Mouse (Mus musculus) stomach, embryonic 15.5 days (tissue): ENCODE results near the gene Cldn7. TPM values are rescaled to one million over a fixed set of nuclear protein-coding genes. Genes with fewer than 3 reads are reported as not detected.

Experiments
- microRNA counts: library from miRNA; unstranded; fragments of <30 nt; microRNA quantifications from one replicate; lab custom pipeline; 2016
- microRNA-seq: library from miRNA; unstranded; fragments of <30 nt; microRNA quantifications from one replicate; pipeline ENCODE4, GENCODE M21; 2016
- polyA plus RNA-seq: library from polyadenylated mRNA; unstranded; fragments of >200 nt; fragmentation: Nextera tagmentation; extraction: Ambion mirVana; gene quantifications from 2 replicates; pipeline ENCODE4 v1.2.1, GENCODE M21; 2015

Gene Cldn7
- polyA plus RNA-seq, 1 experiment from 2014 or later, result 438 TPM

MicroRNAs encoded within 50 kb of the gene (microRNA counts, 519-probe panel; counts per million panel counts)
- microRNA mmu-miR-324-3p (lab: Ali Mortazavi, UCI) (not detected), microRNA mmu-miR-324-5p (lab: Ali Mortazavi, UCI) (2,516 counts per million, percentile 57 among the panel's probes with 10 or more counts)

Small RNA genes within 50 kb of the gene (microRNA-seq; reads per million reads assigned to microRNA genes)
- gene Gm44349, result not detected
- 2,533 reads per million, percentile 84 among the genes with 10 or more reads in this experiment for gene Mir324

Other genes with a start within 250 kb of the Cldn7 start
- gene Polr2a, start 206.1 kb upstream of the Cldn7 start, polyA plus RNA-seq, result 21.0 and 25.8 TPM in 2 replicates
- gene Slc35g3, start 202.8 kb upstream of the Cldn7 start, polyA plus RNA-seq, result 0.12 TPM in 1 of 2 replicates, not detected in the other
- 2.7 and 3.0 TPM in 2 replicates for gene Zbtb4, start 198.9 kb upstream of the Cldn7 start, polyA plus RNA-seq
- gene Chrnb1, start 168.8 kb upstream of the Cldn7 start, polyA plus RNA-seq, result 5.1 and 6.0 TPM in 2 replicates
- 2.2 and 2.4 TPM in 2 replicates for gene Fgf11, start 162.9 kb upstream of the Cldn7 start, polyA plus RNA-seq
- 19.9 and 20.4 TPM in 2 replicates for gene Tmem102, start 159.2 kb upstream of the Cldn7 start, polyA plus RNA-seq
- not detected in 2 replicates for gene Gm39566, start 149.5 kb upstream of the Cldn7 start, polyA plus RNA-seq
- not detected in 2 replicates for gene Spem2, start 146.3 kb upstream of the Cldn7 start, polyA plus RNA-seq
- gene Spem1, start 142.6 kb upstream of the Cldn7 start, polyA plus RNA-seq, result not detected in 2 replicates
- gene Nlgn2, start 127.0 kb upstream of the Cldn7 start, polyA plus RNA-seq, result 6.3 and 7.4 TPM in 2 replicates
- gene Tmem256, start 126.3 kb upstream of the Cldn7 start, polyA plus RNA-seq, result 400 and 416 TPM in 2 replicates
- 80.8 and 81.3 TPM in 2 replicates for gene Plscr3, start 118.4 kb upstream of the Cldn7 start, polyA plus RNA-seq
- 12.9 and 15.4 TPM in 2 replicates for gene Tnk1, start 106.0 kb upstream of the Cldn7 start, polyA plus RNA-seq
- not detected in 2 replicates for gene Tmem95, start 86.8 kb upstream of the Cldn7 start, polyA plus RNA-seq
- 7.8 and 9.2 TPM in 2 replicates for gene Kctd11, start 83.4 kb upstream of the Cldn7 start, polyA plus RNA-seq
- 5.0 and 6.1 TPM in 2 replicates for gene Acap1, start 69.2 kb upstream of the Cldn7 start, polyA plus RNA-seq
- 7.5 and 10.4 TPM in 2 replicates for gene 2810408A11Rik, start 63.8 kb upstream of the Cldn7 start, polyA plus RNA-seq
- 7.2 and 8.0 TPM in 2 replicates for gene Neurl4, start 63.7 kb upstream of the Cldn7 start, polyA plus RNA-seq
- gene Gps2, start 50.9 kb upstream of the Cldn7 start, polyA plus RNA-seq, result 66.2 and 69.1 TPM in 2 replicates
- gene Eif5a, start 42.8 kb upstream of the Cldn7 start, polyA plus RNA-seq, result 1,591 and 1,597 TPM in 2 replicates
- 2.9 and 3.3 TPM in 2 replicates for gene Ybx2, start 29.0 kb upstream of the Cldn7 start, polyA plus RNA-seq
- 26.3 and 28.9 TPM in 2 replicates for gene Slc2a4, start 16.6 kb upstream of the Cldn7 start, polyA plus RNA-seq
- 23.0 and 23.2 TPM in 2 replicates for gene Ctdnep1, start 16.4 kb downstream of the Cldn7 start, polyA plus RNA-seq
- gene Elp5, start 17.7 kb downstream of the Cldn7 start, polyA plus RNA-seq, result 92.9 and 99.4 TPM in 2 replicates
- 459 and 473 TPM in 2 replicates for gene Gabarap, start 26.4 kb downstream of the Cldn7 start, polyA plus RNA-seq
- gene Phf23, start 31.0 kb downstream of the Cldn7 start, polyA plus RNA-seq, result 59.4 and 61.8 TPM in 2 replicates
- gene Dvl2, start 35.8 kb downstream of the Cldn7 start, polyA plus RNA-seq, result 31.9 and 33.9 TPM in 2 replicates
- gene Acadvl, start 50.6 kb downstream of the Cldn7 start, polyA plus RNA-seq, result 84.8 and 95.4 TPM in 2 replicates
- 8.2 and 9.7 TPM in 2 replicates for gene Dlg4, start 52.2 kb downstream of the Cldn7 start, polyA plus RNA-seq
- gene Asgr1, start 89.3 kb downstream of the Cldn7 start, polyA plus RNA-seq, result 0.30 and 0.96 TPM in 2 replicates
- 0.81 and 0.85 TPM in 2 replicates for gene Asgr2, start 127.9 kb downstream of the Cldn7 start, polyA plus RNA-seq
- gene Mgl2, start 165.6 kb downstream of the Cldn7 start, polyA plus RNA-seq, result 0.50 and 1.0 TPM in 2 replicates
- gene Clec10a, start 191.4 kb downstream of the Cldn7 start, polyA plus RNA-seq, result 0.93 and 1.2 TPM in 2 replicates
- gene Slc16a11, start 248.0 kb downstream of the Cldn7 start, polyA plus RNA-seq, result 1.4 and 2.4 TPM in 2 replicates